20 mouse cellular contexts compared by ENCODE assay signal in the genomic region with DNA sequence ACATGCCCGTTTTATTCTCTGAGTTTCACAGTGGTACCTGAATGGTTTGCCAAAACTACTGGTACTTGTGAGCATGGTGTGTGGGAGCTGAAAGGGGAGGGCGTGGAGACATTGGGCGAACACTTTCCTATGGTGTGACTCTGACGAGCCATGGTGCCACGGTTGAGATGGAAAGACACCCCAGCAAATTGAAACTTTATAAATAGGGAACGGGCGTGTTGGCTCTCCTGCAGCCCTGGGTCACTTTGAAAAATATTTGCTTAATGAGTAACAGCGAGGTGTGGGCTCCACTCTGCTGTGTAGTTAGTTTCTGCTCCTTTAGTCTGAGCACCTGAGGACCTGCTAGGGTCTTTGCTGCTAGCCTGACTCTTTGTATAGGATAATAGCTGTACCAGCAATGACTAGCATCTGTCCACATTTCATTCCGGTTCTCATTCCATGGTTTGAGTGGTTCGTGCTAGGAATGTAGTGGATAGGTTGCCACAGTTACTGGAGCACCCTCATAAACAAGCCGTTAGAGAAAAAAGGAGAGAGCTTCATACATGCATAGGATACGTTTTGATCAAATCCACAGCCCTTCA. TPM values are rescaled to one million over a fixed set of nuclear protein-coding genes. Genes with fewer than 3 reads are reported as not detected.
DNase-seq lines count a peak whose midpoint lies in the region; ATAC-seq and TF ChIP-seq lines count a peak whose summit lies in the region.
"Had no signal": no experiment of that assay in that cellular context is flagged by ENCODE, and none has a peak within 500 bp of the region (broad histone marks: within the 10 kb centered on the region; RNA-seq: fewer than 3 reads in every experiment).

No protein-coding gene starts in this region.

- no peaks in the 10 kb centered on the region for H3K27me3 ChIP-seq in liver, embryonic 11.5 days (replicated peaks; ENCODE audit: control insufficient read depth, insufficient read depth, low read length)
- no peaks in the 10 kb centered on the region for H3K27me3 ChIP-seq in kidney, postnatal 0 days (ENCODE audit: insufficient read depth, low read length)
- no peaks in the 10 kb centered on the region for H3K27me3 ChIP-seq in liver, embryonic 12.5 days (replicated peaks)
- H3K27me3 ChIP-seq in stomach, embryonic 15.5 days (replicated peaks): no peaks in the 10 kb centered on the region
- H3K27me3 ChIP-seq: embryonic facial prominence, embryonic 15.5 days had no signal

- H3K9ac ChIP-seq in liver, embryonic 11.5 days (ENCODE audit: low read depth, low read length): peak overlapping the region; percentile 4; the same call in 1 of the 2 replicates
- no peak overlapping the region for H3K9ac ChIP-seq in kidney, postnatal 0 days (ENCODE audit: low read depth, low read length)
- peak overlapping the region; percentile 69 for H3K9ac ChIP-seq in liver, embryonic 12.5 days
- no peak overlapping the region for H3K9ac ChIP-seq in stomach, embryonic 15.5 days
- H3K9ac ChIP-seq: embryonic facial prominence, embryonic 15.5 days had no signal

- DNase-seq in liver, embryonic 11.5 days (ENCODE audit: low spot score): no peak
- no peak for DNase-seq in liver
- no peak for DNase-seq in kidney, postnatal 0 days (ENCODE audit: low spot score)
- DNase-seq in spleen, adult 12 weeks (ENCODE audit: low spot score): no peak
- no peak for DNase-seq in frontal cortex, adult 2 months (ENCODE audit: extremely low spot score in 1 of 2, low spot score in 1 of 2)
- DNase-seq: adrenal gland, postnatal 25 days; B cell, adult 2 months; cerebellum, adult 11-12 months; cerebellum, postnatal 36 days; gastrocnemius, postnatal 14 days; layer of hippocampus, adult 9-11 months; midbrain, embryonic 14.5 days; thymus, adult 2 months had no signal

- WGBS in liver, embryonic 11.5 days: 83% methylated on average over 12 of the region's 12 CpGs
- WGBS in kidney, postnatal 0 days: 58% methylated on average over 12 of the region's 12 CpGs
- WGBS in liver, embryonic 12.5 days (ENCODE audit: insufficient replicate concordance): 77% methylated on average over 12 of the region's 12 CpGs
- 76% methylated on average over 12 of the region's 12 CpGs for WGBS in stomach, embryonic 15.5 days

- peak overlapping the region; percentile 83 for H3K27ac ChIP-seq in liver, embryonic 11.5 days (ENCODE audit: low read depth, low read length)
- no peak overlapping the region for H3K27ac ChIP-seq in kidney, postnatal 0 days
- H3K27ac ChIP-seq in liver, embryonic 12.5 days: peak overlapping the region; percentile 98
- H3K27ac ChIP-seq in stomach, embryonic 15.5 days: no peak overlapping the region
- H3K27ac ChIP-seq: embryonic facial prominence, embryonic 15.5 days; left cerebral cortex, adult 2 months; limb, embryonic 10.5 days had no signal

- peaks cover 20% of the 10 kb centered on the region for H3K4me1 ChIP-seq in liver, embryonic 11.5 days (replicated peaks; ENCODE audit: control insufficient read depth, insufficient read depth, low read length)
- 0 out of 2 replicates have a peak, but pooled peaks cover 11% of the 10 kb centered on the region for H3K4me1 ChIP-seq in kidney, postnatal 0 days (replicated peaks; ENCODE audit: insufficient read depth, low read length)
- peaks cover 96% of the 10 kb centered on the region for H3K4me1 ChIP-seq in liver, embryonic 12.5 days
- no peaks in the 10 kb centered on the region for H3K4me1 ChIP-seq in stomach, embryonic 15.5 days
- H3K4me1 ChIP-seq: embryonic facial prominence, embryonic 15.5 days; hindbrain, embryonic 10.5 days; limb, embryonic 10.5 days had no signal

- ATAC-seq in liver, embryonic 11.5 days (replicated peaks; ENCODE audit: low FRiP score): no peak
- no peak for ATAC-seq in kidney, postnatal 0 days (replicated peaks; ENCODE audit: low FRiP score, low read depth)
- no peak for ATAC-seq in liver, embryonic 12.5 days
- no peak for ATAC-seq in stomach, embryonic 15.5 days (ENCODE audit: insufficient read depth, low FRiP score, low read depth)

- TF ChIP-seq CTCF in kidney, postnatal 0 days (IDR thresholded peaks at IDR 0.05; ENCODE audit: low read depth): no peak

- peak overlapping the region; percentile 0; the same call in 1 of the 2 replicates for H3K4me2 ChIP-seq in liver, embryonic 11.5 days
- peak overlapping the region; percentile 3; the same call in 1 of the 2 replicates for H3K4me2 ChIP-seq in kidney, postnatal 0 days (ENCODE audit: low read length)
- peak overlapping the region; percentile 68 for H3K4me2 ChIP-seq in liver, embryonic 12.5 days
- 0 out of 2 replicates have a peak overlapping the region, but pooled peaks have one; percentile 19 for H3K4me2 ChIP-seq in stomach, embryonic 15.5 days
- H3K4me2 ChIP-seq: embryonic facial prominence, embryonic 15.5 days had no signal

- H3K36me3 ChIP-seq in liver, embryonic 11.5 days (ENCODE audit: control insufficient read depth, insufficient read depth, low read length): peaks cover 2% of the 10 kb centered on the region; the same call in 1 of the 2 replicates
- H3K36me3 ChIP-seq in kidney, postnatal 0 days (ENCODE audit: insufficient read depth, low read length): no peaks in the 10 kb centered on the region
- H3K36me3 ChIP-seq in liver, embryonic 12.5 days: peaks cover 59% of the 10 kb centered on the region
- no peaks in the 10 kb centered on the region for H3K36me3 ChIP-seq in stomach, embryonic 15.5 days
- H3K36me3 ChIP-seq: embryonic facial prominence, embryonic 15.5 days had no signal

- H3K4me3 ChIP-seq in liver, embryonic 11.5 days (ENCODE audit: low read depth, low read length): no peak overlapping the region
- no peak overlapping the region for H3K4me3 ChIP-seq in kidney, postnatal 0 days (replicated peaks; ENCODE audit: low read depth, low read length)
- H3K4me3 ChIP-seq in liver, embryonic 12.5 days: no peak overlapping the region
- no peak overlapping the region for H3K4me3 ChIP-seq in stomach, embryonic 15.5 days (replicated peaks)
- H3K4me3 ChIP-seq: embryonic facial prominence, embryonic 15.5 days; hindbrain, embryonic 10.5 days; left cerebral cortex, adult 2 months; limb, embryonic 10.5 days; myocyte had no signal

- H3K9me3 ChIP-seq in liver, embryonic 11.5 days (ENCODE audit: control insufficient read depth, low read length): no peaks in the 10 kb centered on the region
- no peaks in the 10 kb centered on the region for H3K9me3 ChIP-seq in kidney, postnatal 0 days (replicated peaks; ENCODE audit: low read length)
- H3K9me3 ChIP-seq in liver, embryonic 12.5 days (replicated peaks): no peaks in the 10 kb centered on the region
- no peaks in the 10 kb centered on the region for H3K9me3 ChIP-seq in stomach, embryonic 15.5 days
- H3K9me3 ChIP-seq: embryonic facial prominence, embryonic 15.5 days; hindbrain, embryonic 10.5 days; limb, embryonic 10.5 days had no signal

RNA-seq across cellular contexts. Expression of a gene that starts 7.4 kb away (rescaled TPM):
- polyA plus RNA-seq in liver, embryonic 11.5 days (2014; fragmentation: Nextera tagmentation; extraction: Ambion mirVana): 30.8 and 36.0 TPM in 2 replicates
- polyA plus RNA-seq in kidney, postnatal 0 days (2015; fragmentation: Nextera tagmentation; extraction: Ambion mirVana): 52.6 and 53.7 TPM in 2 replicates
- 41.9 and 43.1 TPM in 2 replicates for polyA plus RNA-seq in liver, embryonic 12.5 days (2016; fragmentation: Nextera tagmentation; extraction: Ambion mirVana)
- 30.9 and 31.2 TPM in 2 replicates for polyA plus RNA-seq in stomach, embryonic 15.5 days (2015; fragmentation: Nextera tagmentation; extraction: Ambion mirVana)
- 48.3 and 48.4 TPM in 2 replicates for polyA plus RNA-seq in frontal cortex, adult 2 months (2012; rRNA removed)

Comparison
In these comparisons a context has a peak if more than half of its experiments do, and no peak if none do; other contexts are left out.
1. H3K27ac ChIP-seq: peak in liver, embryonic 11.5 days (single experiment) and liver, embryonic 12.5 days (single experiment); none in kidney, postnatal 0 days (single experiment) and stomach, embryonic 15.5 days (single experiment).
2. H3K4me2 ChIP-seq: peak in every context shown above with its lines; median percentile 68 in liver, embryonic 12.5 days; 19 in stomach, embryonic 15.5 days; 3 in kidney, postnatal 0 days; 0 in liver, embryonic 11.5 days.
3. H3K9ac ChIP-seq: peak in liver, embryonic 11.5 days (single experiment) and liver, embryonic 12.5 days (single experiment); none in kidney, postnatal 0 days (single experiment) and stomach, embryonic 15.5 days (single experiment).